1 mouse cellular context compared by ENCODE assay signal in the genomic region with DNA sequence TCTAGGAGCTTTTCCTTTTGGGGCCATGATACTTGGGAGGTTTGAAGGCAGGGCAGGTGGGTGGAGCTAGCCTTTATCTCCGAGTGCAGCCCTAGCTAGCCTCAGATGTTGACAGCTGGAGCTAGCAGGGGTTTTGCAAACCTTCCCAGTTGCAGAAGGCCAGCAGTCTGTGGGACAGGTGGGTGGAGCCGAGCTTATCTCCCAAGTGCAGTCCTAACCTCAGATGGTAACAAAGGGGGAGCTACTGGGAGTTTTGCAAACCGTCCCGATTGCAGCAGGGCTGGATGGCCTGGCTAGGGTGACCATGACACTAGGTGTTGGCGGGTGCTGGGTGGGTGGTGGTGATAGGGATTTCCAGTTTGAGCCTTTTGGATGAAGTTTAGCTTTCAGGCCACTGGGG.
TF ChIP-seq lines count a peak whose summit lies in the region.

No protein-coding gene starts in this region.

TF ChIP-seq in CH12.LX, 34 proteins besides CTCF, POLR2A, EP300 and RAD21 (continued from another document):
- no peak for TF ChIP-seq NELFE (IDR thresholded peaks at IDR 0.05; ENCODE audit: low read depth, low read length)
- no peak for TF ChIP-seq HCFC1 (IDR thresholded peaks at IDR 0.05; ENCODE audit: low read depth, low read length)
- no peak for TF ChIP-seq MEF2A (IDR thresholded peaks at IDR 0.05; ENCODE audit: borderline replicate concordance, low read depth, low read length)
- no peak for TF ChIP-seq RCOR1 (conservative IDR thresholded peaks at IDR 0.05; ENCODE audit: low read depth, low read length)
- no peak for TF ChIP-seq JUN (IDR thresholded peaks at IDR 0.05; ENCODE audit: insufficient read depth, low read depth, low read length)
- TF ChIP-seq UBTF (IDR thresholded peaks at IDR 0.05; ENCODE audit: low read depth, low read length) = no peak
